Comparison of ENCODE assay signal across 9 mouse cellular contexts in the genomic region with DNA sequence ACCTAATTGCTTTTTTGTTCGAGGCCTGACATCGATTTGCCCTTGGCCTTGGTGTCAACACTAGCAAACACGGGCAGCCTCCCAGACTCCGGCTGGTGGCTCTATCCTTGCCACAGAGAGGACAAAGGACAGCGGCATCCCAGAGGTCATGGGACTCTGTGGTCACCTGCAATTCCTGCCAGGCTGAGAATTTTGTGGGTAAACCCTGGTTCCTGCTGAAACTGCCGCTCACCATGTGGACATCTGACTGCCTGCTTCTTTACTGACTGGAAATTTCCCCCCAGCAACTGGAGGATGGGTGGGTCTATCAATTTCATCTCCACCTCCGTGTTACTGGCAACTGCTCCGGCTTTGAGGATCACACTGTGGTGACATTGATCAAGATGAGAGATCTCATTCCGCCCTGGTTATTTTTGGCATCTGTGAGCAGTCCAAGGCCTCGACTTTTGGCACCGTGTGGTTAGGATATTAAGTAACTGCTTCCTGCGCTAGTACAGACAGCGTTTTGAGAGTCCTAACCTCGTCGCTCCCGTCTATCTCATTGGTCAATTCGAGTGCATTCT.
A peak's percentile ranks its signal among the peaks of the same experiment; 100 is the strongest.
DNase-seq lines count a peak whose midpoint lies in the region; ATAC-seq and TF ChIP-seq lines count a peak whose summit lies in the region.
"Had no signal": no experiment of that assay in that cellular context is flagged by ENCODE, and none has a peak within 500 bp of the region (broad histone marks: within the 10 kb centered on the region; RNA-seq: fewer than 3 reads in every experiment).

No protein-coding gene starts in this region.

- 55% methylated on average over 17 of the region's 17 CpGs for WGBS in hindbrain, embryonic 15.5 days
- 63% methylated on average over 17 of the region's 17 CpGs for WGBS in hindbrain, embryonic 14.5 days
- WGBS in liver, postnatal 0 days (ENCODE audit: insufficient replicate concordance), result 38% methylated on average over 17 of the region's 17 CpGs
- 74% methylated on average over 17 of the region's 17 CpGs for WGBS in midbrain, embryonic 14.5 days

- H3K4me2 ChIP-seq in hindbrain, embryonic 15.5 days, result no peak overlapping the region
- H3K4me2 ChIP-seq in hindbrain, embryonic 14.5 days (replicated peaks), result no peak overlapping the region
- peak overlapping the region; percentile 64 for H3K4me2 ChIP-seq in liver, postnatal 0 days (ENCODE audit: low read depth, low read length)
- H3K4me2 ChIP-seq in midbrain, embryonic 14.5 days (ENCODE audit: low read length), result no peak overlapping the region

- H3K9ac ChIP-seq in hindbrain, embryonic 15.5 days, result no peak overlapping the region
- no peak overlapping the region for H3K9ac ChIP-seq in hindbrain, embryonic 14.5 days
- peak overlapping the region; percentile 56 for H3K9ac ChIP-seq in liver, postnatal 0 days (replicated peaks)
- no peak overlapping the region for H3K9ac ChIP-seq in midbrain, embryonic 14.5 days (replicated peaks; ENCODE audit: low read length)

- no peak for ATAC-seq in hindbrain, embryonic 15.5 days (ENCODE audit: low FRiP score, low read depth)
- ATAC-seq in hindbrain, embryonic 14.5 days (ENCODE audit: low FRiP score), result no peak
- peak; percentile 96 for ATAC-seq in liver, postnatal 0 days
- ATAC-seq in midbrain, embryonic 14.5 days (ENCODE audit: low FRiP score, low TSS enrichment), result no peak

- H3K4me3 ChIP-seq in hindbrain, embryonic 15.5 days, result no peak overlapping the region
- H3K4me3 ChIP-seq in hindbrain, embryonic 14.5 days (replicated peaks; ENCODE audit: low read length), result no peak overlapping the region
- peak overlapping the region; percentile 29 for H3K4me3 ChIP-seq in liver, postnatal 0 days (ENCODE audit: low read depth, low read length)
- no peak overlapping the region for H3K4me3 ChIP-seq in midbrain, embryonic 14.5 days (replicated peaks; ENCODE audit: low read depth, low read length)

- H3K27ac ChIP-seq in hindbrain, embryonic 15.5 days (replicated peaks), result 0 out of 2 replicates have a peak overlapping the region, but pooled peaks have one; percentile 37
- no peak overlapping the region for H3K27ac ChIP-seq in hindbrain, embryonic 14.5 days
- H3K27ac ChIP-seq in liver, postnatal 0 days (ENCODE audit: low read depth), result peak overlapping the region; percentile 87
- no peak overlapping the region for H3K27ac ChIP-seq in midbrain, embryonic 14.5 days (replicated peaks; ENCODE audit: low read depth, low read length)

- H3K36me3 ChIP-seq in hindbrain, embryonic 15.5 days, result no peaks in the 10 kb centered on the region
- H3K36me3 ChIP-seq in hindbrain, embryonic 14.5 days (replicated peaks; ENCODE audit: control insufficient read depth, insufficient read depth), result no peaks in the 10 kb centered on the region
- no peaks in the 10 kb centered on the region for H3K36me3 ChIP-seq in liver, postnatal 0 days (replicated peaks; ENCODE audit: insufficient read depth, low read length)
- no peaks in the 10 kb centered on the region for H3K36me3 ChIP-seq in midbrain, embryonic 14.5 days (ENCODE audit: control insufficient read depth, insufficient read depth, low read length)
- H3K36me3 ChIP-seq: G1E had no signal

- H3K4me1 ChIP-seq in hindbrain, embryonic 15.5 days (replicated peaks), result peaks cover 47% of the 10 kb centered on the region
- peaks cover 25% of the 10 kb centered on the region for H3K4me1 ChIP-seq in hindbrain, embryonic 14.5 days (replicated peaks; ENCODE audit: control insufficient read depth, insufficient read depth, low read length)
- H3K4me1 ChIP-seq in liver, postnatal 0 days (ENCODE audit: insufficient read depth), result peaks cover 16% of the 10 kb centered on the region; the same call in 1 of the 2 replicates
- H3K4me1 ChIP-seq in midbrain, embryonic 14.5 days (ENCODE audit: control insufficient read depth, insufficient read depth, low read length), result peaks cover 15% of the 10 kb centered on the region

- DNase-seq in hindbrain, embryonic 14.5 days (ENCODE audit: low spot score), result no peak
- DNase-seq in adrenal gland, adult 2 months, result peak; percentile 88
- DNase-seq in gastrocnemius, postnatal 14 days, result peak; percentile 60
- DNase-seq in liver, postnatal 0 days, result peak; percentile 76
- DNase-seq in T-cell, adult 2 months (ENCODE audit: low spot score), result no peak
- DNase-seq in layer of hippocampus, postnatal 36 days, result no peak
- DNase-seq in midbrain, embryonic 14.5 days, result no peak

- peak; percentile 67; the same call in 1 of the 2 replicates for TF ChIP-seq EP300 in liver, postnatal 0 days (IDR thresholded peaks at IDR 0.05; ENCODE audit: low read depth)

- TF ChIP-seq CTCF in liver, postnatal 0 days (IDR thresholded peaks at IDR 0.05; ENCODE audit: low read depth), result no peak

- H3K27me3 ChIP-seq in hindbrain, embryonic 15.5 days, result no peaks in the 10 kb centered on the region
- no peaks in the 10 kb centered on the region for H3K27me3 ChIP-seq in hindbrain, embryonic 14.5 days (ENCODE audit: control insufficient read depth, insufficient read depth, low read length)
- H3K27me3 ChIP-seq in liver, postnatal 0 days (ENCODE audit: insufficient read depth, low read length), result no peaks in the 10 kb centered on the region
- H3K27me3 ChIP-seq in midbrain, embryonic 14.5 days (ENCODE audit: control insufficient read depth, insufficient read depth, low read length), result no peaks in the 10 kb centered on the region

- H3K9me3 ChIP-seq in hindbrain, embryonic 15.5 days, result no peaks in the 10 kb centered on the region
- 0 out of 2 replicates have a peak, but pooled peaks cover 3% of the 10 kb centered on the region for H3K9me3 ChIP-seq in hindbrain, embryonic 14.5 days (ENCODE audit: control insufficient read depth, low read length)
- no peaks in the 10 kb centered on the region for H3K9me3 ChIP-seq in liver, postnatal 0 days (ENCODE audit: low read length)
- no peaks in the 10 kb centered on the region for H3K9me3 ChIP-seq in midbrain, embryonic 14.5 days (ENCODE audit: control insufficient read depth, low read length)

- intact Hi-C loops in gastrocnemius, postnatal 14 days (cut with DNase I; ENCODE audit: low total_unique reads), result no loop called here

Comparison
In these comparisons a context has a peak if more than half of its experiments do, and no peak if none do; other contexts are left out.
1. H3K27ac ChIP-seq: peak in hindbrain, embryonic 15.5 days (single experiment) and liver, postnatal 0 days (single experiment); none in hindbrain, embryonic 14.5 days (single experiment) and midbrain, embryonic 14.5 days (single experiment).
2. DNase-seq: peak in adrenal gland, adult 2 months (single experiment), gastrocnemius, postnatal 14 days (single experiment) and liver, postnatal 0 days (single experiment); none in hindbrain, embryonic 14.5 days (single experiment), T-cell, adult 2 months (single experiment), layer of hippocampus, postnatal 36 days (0 of 2) and midbrain, embryonic 14.5 days (single experiment).